Mouse (Mus musculus): ENCODE results near the gene Rxra. TPM values are rescaled to one million over a fixed set of nuclear protein-coding genes. Genes with fewer than 3 reads are reported as not detected.

Rxra gene
- polyA plus RNA-seq, 1 experiment from 2014 or later: 17.1 TPM

- ATAC-seq (ENCODE audit: low FRiP score, low read depth): peak; percentile 49
- H3K9ac ChIP-seq: peak overlapping the region; percentile 99
- peak overlapping the region; percentile 99 for H3K27ac ChIP-seq
- peaks cover 67% of the 10 kb centered on the region for H3K4me1 ChIP-seq
- H3K27me3 ChIP-seq: no peaks in the 10 kb centered on the region
- H3K4me3 ChIP-seq: peak overlapping the region; percentile 90
- no peaks in the 10 kb centered on the region for H3K36me3 ChIP-seq
- WGBS: under 1% methylated on average over 47 of the region's 106 CpGs
- no peaks in the 10 kb centered on the region for H3K9me3 ChIP-seq
- H3K4me2 ChIP-seq (replicated peaks): peak overlapping the region; percentile 96
Measured at GRCm38 (mm10) chr2:27676478-27677325, 462 bp downstream of the Rxra start.

GRCm38 (mm10) chr2:27677411-27678310 is 1.4 kb downstream of the Rxra start:
- peak overlapping the region; percentile 96 for H3K4me2 ChIP-seq (replicated peaks)
- peak overlapping the region; percentile 98 for H3K27ac ChIP-seq
- no peaks in the 10 kb centered on the region for H3K9me3 ChIP-seq
- H3K4me3 ChIP-seq: peak overlapping the region; percentile 90
- peak overlapping the region; percentile 99 for H3K9ac ChIP-seq
- ATAC-seq (ENCODE audit: low FRiP score, low read depth): 0 out of 2 replicates have a peak, but pooled peaks have one; percentile 7
- H3K27me3 ChIP-seq: no peaks in the 10 kb centered on the region
- WGBS: under 1% methylated on average over 51 of the region's 77 CpGs
- H3K36me3 ChIP-seq: no peaks in the 10 kb centered on the region
- peaks cover 67% of the 10 kb centered on the region for H3K4me1 ChIP-seq

- WGBS: 28% methylated on average over 4 of the region's 4 CpGs
- Histone ChIP-seq H3K4me3 (peak overlapping the region; percentile 90), H3K27ac (peak overlapping the region; percentile 98), H3K9me3 (no peaks in the 10 kb centered on the region), H3K36me3 (no peaks in the 10 kb centered on the region), H3K9ac (peak overlapping the region; percentile 99), H3K4me1 (peaks cover 69% of the 10 kb centered on the region), H3K4me2 (replicated peaks) (peak overlapping the region; percentile 96), H3K27me3 (no peaks in the 10 kb centered on the region)
- ATAC-seq (ENCODE audit: low FRiP score, low read depth): no peak
Measured at GRCm38 (mm10) chr2:27678331-27678730, 2.1 kb downstream of the Rxra start.

GRCm38 (mm10) chr2:27678836-27679480 is 2.7 kb downstream of the Rxra start:
- peaks cover 75% of the 10 kb centered on the region for H3K4me1 ChIP-seq
- peak overlapping the region; percentile 99 for H3K9ac ChIP-seq
- H3K27ac ChIP-seq: peak overlapping the region; percentile 98; the same call in 1 of the 2 replicates
- WGBS: 36% methylated on average over 7 of the region's 7 CpGs
- H3K9me3 ChIP-seq: no peaks in the 10 kb centered on the region
- no peaks in the 10 kb centered on the region for H3K27me3 ChIP-seq
- H3K4me3 ChIP-seq: peak overlapping the region; percentile 90
- no peak for ATAC-seq (ENCODE audit: low FRiP score, low read depth)
- H3K36me3 ChIP-seq: no peaks in the 10 kb centered on the region
- peak overlapping the region; percentile 96 for H3K4me2 ChIP-seq (replicated peaks)

GRCm38 (mm10) chr2:27679621-27680025 is 3.4 kb downstream of the Rxra start:
- no peak for ATAC-seq (ENCODE audit: low FRiP score, low read depth)
- Histone ChIP-seq H3K36me3 (no peaks in the 10 kb centered on the region), H3K9ac (peak overlapping the region; percentile 99), H3K4me1 (peaks cover 82% of the 10 kb centered on the region), H3K4me3 (peak overlapping the region; percentile 90), H3K4me2 (replicated peaks) (peak overlapping the region; percentile 96), H3K27me3 (no peaks in the 10 kb centered on the region), H3K9me3 (no peaks in the 10 kb centered on the region), H3K27ac (peak overlapping the region; percentile 72; the same call in 1 of the 2 replicates)
- 15% methylated on average over 3 of the region's 3 CpGs for WGBS

GRCm38 (mm10) chr2:27680058-27680457 is 3.8 kb downstream of the Rxra start:
- Histone ChIP-seq H3K9ac (peak overlapping the region; percentile 99), H3K4me2 (replicated peaks) (peak overlapping the region; percentile 96), H3K27ac (peak overlapping the region; percentile 72), H3K4me3 (peak overlapping the region; percentile 90), H3K36me3 (no peaks in the 10 kb centered on the region), H3K9me3 (no peaks in the 10 kb centered on the region), H3K4me1 (peaks cover 85% of the 10 kb centered on the region), H3K27me3 (no peaks in the 10 kb centered on the region)
- ATAC-seq (ENCODE audit: low FRiP score, low read depth): peak; percentile 38; the same call in 1 of the 2 replicates
- 44% methylated on average over 6 of the region's 6 CpGs for WGBS

- 73% methylated on average over 4 of the region's 4 CpGs for WGBS
- H3K27ac ChIP-seq: peak overlapping the region; percentile 72
- ATAC-seq (ENCODE audit: low FRiP score, low read depth): no peak
- H3K27me3 ChIP-seq: no peaks in the 10 kb centered on the region
- H3K4me2 ChIP-seq (replicated peaks): peak overlapping the region; percentile 96
- no peaks in the 10 kb centered on the region for H3K36me3 ChIP-seq
- H3K9me3 ChIP-seq: no peaks in the 10 kb centered on the region
- peak overlapping the region; percentile 90; the same call in 1 of the 2 replicates for H3K4me3 ChIP-seq
- H3K9ac ChIP-seq: peak overlapping the region; percentile 99
- peaks cover 85% of the 10 kb centered on the region for H3K4me1 ChIP-seq
Measured at GRCm38 (mm10) chr2:27680595-27680994, 4.4 kb downstream of the Rxra start.

GRCm38 (mm10) chr2:27681426-27681825 is 5.2 kb downstream of the Rxra start:
- H3K4me1 ChIP-seq: peaks cover 85% of the 10 kb centered on the region
- peak overlapping the region; percentile 2; the same call in 1 of the 2 replicates for H3K4me2 ChIP-seq (replicated peaks)
- H3K27me3 ChIP-seq: no peaks in the 10 kb centered on the region
- no peak for ATAC-seq (ENCODE audit: low FRiP score, low read depth)
- no peak overlapping the region for H3K4me3 ChIP-seq
- H3K9me3 ChIP-seq: no peaks in the 10 kb centered on the region
- H3K27ac ChIP-seq: 0 out of 2 replicates have a peak overlapping the region, but pooled peaks have one; percentile 17
- H3K9ac ChIP-seq: peak overlapping the region; percentile 35; the same call in 1 of the 2 replicates
- WGBS: 69% methylated on average over 4 of the region's 4 CpGs
- no peaks in the 10 kb centered on the region for H3K36me3 ChIP-seq

GRCm38 (mm10) chr2:27682096-27682495 is 5.9 kb downstream of the Rxra start:
- Histone ChIP-seq H3K4me3 (no peak overlapping the region), H3K27me3 (no peaks in the 10 kb centered on the region), H3K9ac (peak overlapping the region; percentile 35), H3K36me3 (no peaks in the 10 kb centered on the region), H3K4me1 (peaks cover 91% of the 10 kb centered on the region), H3K9me3 (no peaks in the 10 kb centered on the region), H3K4me2 (replicated peaks) (peak overlapping the region; percentile 2; the same call in 1 of the 2 replicates), H3K27ac (peak overlapping the region; percentile 17; the same call in 1 of the 2 replicates)
- ATAC-seq (ENCODE audit: low FRiP score, low read depth): no peak
- 66% methylated on average over 5 of the region's 5 CpGs for WGBS

GRCm38 (mm10) chr2:27684017-27684657 is 7.9 kb downstream of the Rxra start:
- no peaks in the 10 kb centered on the region for H3K9me3 ChIP-seq
- H3K36me3 ChIP-seq: no peaks in the 10 kb centered on the region
- no peak for ATAC-seq (ENCODE audit: low FRiP score, low read depth)
- 40% methylated on average over 11 of the region's 11 CpGs for WGBS
- no peak overlapping the region; the same call in 1 of the 2 replicates for H3K27ac ChIP-seq
- H3K4me1 ChIP-seq: peaks cover 100% of the 10 kb centered on the region
- no peak overlapping the region for H3K4me2 ChIP-seq (replicated peaks)
- no peak overlapping the region for H3K4me3 ChIP-seq
- no peak overlapping the region; the same call in 1 of the 2 replicates for H3K9ac ChIP-seq
- no peaks in the 10 kb centered on the region for H3K27me3 ChIP-seq

GRCm38 (mm10) chr2:27685917-27686316 is 9.7 kb downstream of the Rxra start:
- peaks cover 98% of the 10 kb centered on the region for H3K4me1 ChIP-seq

More at GRCm38 (mm10) chr2:27685917-27686316, 9.7 kb downstream of the Rxra start:
- WGBS: 84% methylated on average over 4 of the region's 4 CpGs
- no peak overlapping the region for H3K4me3 ChIP-seq
- H3K36me3 ChIP-seq: no peaks in the 10 kb centered on the region
- H3K27ac ChIP-seq: no peak overlapping the region
- H3K27me3 ChIP-seq: no peaks in the 10 kb centered on the region
- H3K9me3 ChIP-seq: no peaks in the 10 kb centered on the region
- H3K9ac ChIP-seq: no peak overlapping the region
- H3K4me2 ChIP-seq (replicated peaks): no peak overlapping the region
- no peak for ATAC-seq (ENCODE audit: low FRiP score, low read depth)

All from limb, embryonic 13.5 days (tissue).